Mouse (Mus musculus) hindbrain, embryonic 12.5 days (tissue): Measurements from ENCODE around the gene Phkb. TPM values are rescaled to one million over a fixed set of nuclear protein-coding genes. Genes with fewer than 3 reads are reported as not detected.

Experiments
- ATAC-seq: fragments of 200-750 bp; cut with Nextera tagmentation; 2 replicates; pipeline ENCODE4 v1.8.0; 2017; ENCODE audit warnings: moderate TSS enrichment; ENCODE audit not compliant: low FRiP score
- H3K27ac ChIP-seq: fragments of 300-500 bp; sonication (generic); 2 replicates; pipeline ENCODE4 v1.5.1; 2016; ENCODE audit warnings: mild to moderate bottlenecking
- H3K27me3 ChIP-seq: fragments of 300-500 bp; sonication (generic); 2 replicates; pipeline ENCODE4 v1.6.1; 2016; ENCODE audit warnings: mild to moderate bottlenecking
- H3K36me3 ChIP-seq: fragments of 300-500 bp; sonication (generic); 2 replicates; pipeline ENCODE4 v1.6.1; 2016; ENCODE audit warnings: mild to moderate bottlenecking
- H3K4me1 ChIP-seq: fragments of 300-500 bp; sonication (generic); 2 replicates; pipeline ENCODE4 v1.6.1; 2016
- H3K4me2 ChIP-seq: fragments of 300-500 bp; sonication (generic); replicated peaks from 2 replicates; pipeline ENCODE4 v1.6.1; 2016; ENCODE audit warnings: mild to moderate bottlenecking
- H3K4me3 ChIP-seq: fragments of 300-500 bp; sonication (generic); 2 replicates; pipeline ENCODE4 v1.5.1; 2016; ENCODE audit warnings: mild to moderate bottlenecking
- H3K9ac ChIP-seq: fragments of 300-500 bp; sonication (generic); 2 replicates; pipeline ENCODE4 v1.6.1; 2016; ENCODE audit warnings: mild to moderate bottlenecking, moderate library complexity
- H3K9me3 ChIP-seq: fragments of 300-500 bp; sonication (generic); replicated peaks from 2 replicates; pipeline ENCODE4 v1.6.1; 2016; ENCODE audit warnings: mild to moderate bottlenecking
- WGBS: fragments of 180-500 bp; shearing (Covaris S2); methylation state at CpG from one replicate; pipeline ENCODE4 v1.1.7; 2016; 5-methylcytosine and 5-hydroxymethylcytosine counted together
- polyA plus RNA-seq: library from polyadenylated mRNA; unstranded; fragments of >200 nt; fragmentation: Nextera tagmentation; extraction: Ambion mirVana; gene quantifications from 2 replicates; pipeline ENCODE4 v1.2.1, GENCODE M21; 2016

Phkb gene
- polyA plus RNA-seq, 1 experiment from 2014 or later = 44.5 TPM

GRCm38 (mm10) chr8:86050882-86051281 is 210.1 kb downstream of the Phkb start:
- Histone ChIP-seq H3K4me1 (no peaks in the 10 kb centered on the region), H3K9ac (no peak overlapping the region), H3K4me3 (no peak overlapping the region), H3K9me3 (no peaks in the 10 kb centered on the region), H3K36me3 (no peaks in the 10 kb centered on the region), H3K27me3 (no peaks in the 10 kb centered on the region), H3K4me2 (no peak overlapping the region), H3K27ac (no peak overlapping the region)
- WGBS = 82% methylated on average over 3 of the region's 3 CpGs
- no peak for ATAC-seq

DNA sequence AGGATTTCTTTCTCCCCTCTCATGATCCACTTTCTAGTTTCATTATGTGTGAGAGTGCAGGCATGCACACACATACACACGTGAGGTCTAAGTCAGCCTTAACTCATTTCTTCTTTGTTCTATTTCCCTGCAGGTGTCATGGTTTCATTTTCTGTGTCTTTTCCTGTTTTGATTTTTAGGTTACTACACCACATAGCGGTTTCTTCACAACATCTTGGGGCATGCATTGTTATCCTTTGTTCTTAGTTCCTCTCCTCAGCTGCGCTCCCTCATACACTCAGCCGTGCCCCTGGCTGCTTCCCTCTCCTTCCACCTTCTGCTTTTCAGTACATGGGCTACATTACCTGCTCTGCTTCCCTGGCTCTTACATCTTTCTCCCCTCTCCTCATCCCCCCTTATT is 211.2 kb downstream of the Phkb start:
- WGBS = 89% methylated on average over 4 of the region's 4 CpGs
- ATAC-seq = no peak
- Histone ChIP-seq H3K9me3 (no peaks in the 10 kb centered on the region), H3K4me2 (no peak overlapping the region), H3K27me3 (no peaks in the 10 kb centered on the region), H3K4me3 (no peak overlapping the region), H3K36me3 (peaks cover 5% of the 10 kb centered on the region), H3K9ac (no peak overlapping the region), H3K4me1 (no peaks in the 10 kb centered on the region), H3K27ac (no peak overlapping the region)

DNA sequence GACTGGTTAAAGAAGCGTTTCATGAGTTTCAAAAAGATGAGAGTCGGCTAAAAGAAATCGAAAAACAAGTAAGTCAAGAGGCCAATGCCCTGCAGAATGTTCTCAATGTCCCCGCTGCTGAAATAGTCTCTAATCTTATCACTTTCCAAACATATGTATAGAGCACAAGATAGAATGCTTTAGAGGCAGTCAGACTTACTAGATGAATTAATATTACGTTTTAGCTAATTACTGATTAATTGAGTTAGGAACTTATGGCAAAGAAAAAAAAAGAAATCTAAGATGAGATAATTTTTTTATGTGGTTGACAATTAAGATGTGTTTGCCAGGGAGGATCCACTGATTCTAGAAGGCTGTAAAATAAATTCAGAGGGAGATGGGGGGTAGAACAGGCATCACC is 217.9 kb downstream of the Phkb start:
- Histone ChIP-seq H3K4me2 (no peak overlapping the region), H3K36me3 (peaks cover 13% of the 10 kb centered on the region), H3K27ac (no peak overlapping the region), H3K9me3 (no peaks in the 10 kb centered on the region), H3K9ac (no peak overlapping the region), H3K27me3 (no peaks in the 10 kb centered on the region), H3K4me1 (no peaks in the 10 kb centered on the region), H3K4me3 (no peak overlapping the region)
- no peak for ATAC-seq
- 91% methylated on average over 5 of the region's 5 CpGs for WGBS

DNA sequence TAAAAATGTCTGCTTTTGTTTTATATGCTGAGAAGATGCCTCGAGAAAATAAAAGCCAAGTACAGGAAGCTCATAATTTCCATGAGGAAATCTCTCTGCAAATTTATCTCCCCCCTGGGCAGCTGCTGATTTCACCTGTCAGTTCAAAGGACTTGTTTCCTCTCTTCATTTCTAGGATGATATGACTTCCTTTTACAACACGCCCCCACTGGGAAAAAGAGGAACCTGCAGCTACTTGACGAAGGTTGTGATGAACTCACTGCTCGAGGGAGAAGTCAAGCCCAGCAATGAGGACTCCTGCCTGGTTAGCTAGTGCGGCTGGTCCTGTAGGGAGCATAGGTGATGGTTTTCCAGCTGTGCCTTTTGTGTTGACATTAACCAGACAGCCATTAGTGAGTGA is 218.4 kb downstream of the Phkb start:
- H3K36me3 ChIP-seq = peaks cover 13% of the 10 kb centered on the region
- no peak overlapping the region for H3K4me3 ChIP-seq
- ATAC-seq = no peak
- no peaks in the 10 kb centered on the region for H3K27me3 ChIP-seq
- H3K9ac ChIP-seq = no peak overlapping the region
- no peaks in the 10 kb centered on the region for H3K4me1 ChIP-seq
- no peak overlapping the region for H3K27ac ChIP-seq
- H3K9me3 ChIP-seq = no peaks in the 10 kb centered on the region
- H3K4me2 ChIP-seq = no peak overlapping the region
- WGBS = 77% methylated on average over 5 of the region's 5 CpGs

- Histone ChIP-seq H3K36me3 (no peaks in the 10 kb centered on the region), H3K27me3 (no peaks in the 10 kb centered on the region), H3K9me3 (no peaks in the 10 kb centered on the region), H3K4me3 (no peak overlapping the region), H3K4me1 (no peaks in the 10 kb centered on the region), H3K27ac (no peak overlapping the region), H3K4me2 (no peak overlapping the region), H3K9ac (no peak overlapping the region)
- WGBS = 98% methylated on average over 2 of the region's 2 CpGs
- ATAC-seq = no peak
Observed at GRCm38 (mm10) chr8:86063411-86063810, 222.7 kb downstream of the Phkb start.

- no peak for ATAC-seq
- H3K9ac ChIP-seq = no peak overlapping the region
- WGBS = 86% methylated on average over 1 of the region's 1 CpGs
- H3K4me2 ChIP-seq = no peak overlapping the region
- no peaks in the 10 kb centered on the region for H3K27me3 ChIP-seq
- no peak overlapping the region for H3K4me3 ChIP-seq
- H3K36me3 ChIP-seq = no peaks in the 10 kb centered on the region
- H3K9me3 ChIP-seq = no peaks in the 10 kb centered on the region
- H3K4me1 ChIP-seq = no peaks in the 10 kb centered on the region
- no peak overlapping the region for H3K27ac ChIP-seq
Observed at GRCm38 (mm10) chr8:86079433-86079832, 238.7 kb downstream of the Phkb start.

GRCm38 (mm10) chr8:86083346-86083745 is 242.6 kb downstream of the Phkb start:
- no peak overlapping the region for H3K4me2 ChIP-seq
- H3K9ac ChIP-seq = no peak overlapping the region
- H3K36me3 ChIP-seq = no peaks in the 10 kb centered on the region
- no peak overlapping the region for H3K27ac ChIP-seq
- no peaks in the 10 kb centered on the region for H3K9me3 ChIP-seq
- H3K4me3 ChIP-seq = no peak overlapping the region
- 61% methylated on average over 4 of the region's 4 CpGs for WGBS
- H3K4me1 ChIP-seq = no peaks in the 10 kb centered on the region
- ATAC-seq = no peak
- H3K27me3 ChIP-seq = no peaks in the 10 kb centered on the region

DNA sequence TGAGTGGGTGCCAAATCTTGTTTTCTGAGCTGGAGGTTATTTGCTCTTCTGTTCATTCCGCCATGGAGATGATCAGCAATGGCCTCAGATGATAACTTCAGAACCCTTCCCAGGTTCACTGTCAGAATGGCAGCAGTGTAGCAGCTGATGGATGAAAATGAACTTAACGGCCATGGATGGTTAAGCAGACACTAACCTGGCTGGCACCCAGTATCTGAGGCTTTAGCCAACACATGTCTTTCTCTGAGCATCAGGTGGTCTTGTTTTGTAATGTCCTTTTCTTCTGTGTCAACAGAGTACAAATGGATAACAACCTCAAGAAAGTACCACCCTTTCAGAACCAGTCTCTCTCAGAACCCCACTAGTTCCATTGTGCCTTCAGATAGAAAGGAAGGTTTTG is 246.0 kb downstream of the Phkb start:
- Histone ChIP-seq H3K27ac (no peak overlapping the region), H3K4me2 (no peak overlapping the region), H3K36me3 (no peaks in the 10 kb centered on the region), H3K4me1 (no peaks in the 10 kb centered on the region), H3K27me3 (no peaks in the 10 kb centered on the region), H3K4me3 (no peak overlapping the region), H3K9me3 (no peaks in the 10 kb centered on the region), H3K9ac (no peak overlapping the region)
- WGBS = 88% methylated on average over 2 of the region's 2 CpGs
- no peak for ATAC-seq

DNA sequence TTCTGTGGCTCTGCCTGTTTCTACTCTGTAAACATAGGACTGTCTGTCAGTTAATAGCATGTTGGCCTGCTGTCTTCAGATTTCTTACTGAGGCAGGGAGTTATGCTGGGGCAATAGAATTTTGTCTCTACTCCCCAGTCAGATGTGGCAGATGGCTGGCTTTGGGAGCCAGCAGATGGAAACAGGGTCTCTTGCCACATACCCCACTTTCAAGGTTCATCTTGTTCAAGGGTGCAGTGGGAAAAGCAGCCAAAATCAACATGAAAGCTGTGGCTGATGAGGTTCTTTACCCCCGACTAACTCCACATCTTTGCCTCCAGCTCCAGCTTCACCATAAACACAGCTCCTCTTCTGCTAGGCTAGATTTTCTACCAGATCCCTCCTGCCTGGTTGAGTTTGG is 246.7 kb downstream of the Phkb start:
- 90% methylated on average over 1 of the region's 1 CpGs for WGBS
- H3K4me1 ChIP-seq = no peaks in the 10 kb centered on the region
- no peaks in the 10 kb centered on the region for H3K9me3 ChIP-seq
- no peak overlapping the region for H3K9ac ChIP-seq
- H3K4me2 ChIP-seq = no peak overlapping the region
- H3K27me3 ChIP-seq = no peaks in the 10 kb centered on the region
- H3K4me3 ChIP-seq = no peak overlapping the region
- no peak overlapping the region for H3K27ac ChIP-seq
- no peaks in the 10 kb centered on the region for H3K36me3 ChIP-seq
- ATAC-seq = no peak

DNA sequence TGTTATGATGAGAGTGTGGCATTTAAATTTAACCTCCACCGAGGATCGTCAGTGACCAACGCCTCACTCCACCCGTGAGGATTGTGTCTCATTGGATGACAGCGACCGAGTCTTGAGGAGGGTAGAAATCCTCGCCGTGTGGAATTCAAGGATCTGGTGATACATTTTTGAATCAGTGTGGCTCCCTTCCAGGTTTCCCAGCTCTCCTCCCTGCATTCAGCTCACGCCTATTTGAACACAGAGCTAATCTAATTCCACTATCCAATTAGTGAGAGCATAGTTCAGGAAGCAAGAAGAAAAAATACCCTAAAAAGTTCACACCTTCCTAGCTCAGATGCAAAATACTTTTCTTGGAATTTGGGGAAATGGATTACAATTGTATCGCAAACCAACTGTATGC is 249.9 kb downstream of the Phkb start:
- no peaks in the 10 kb centered on the region for H3K27me3 ChIP-seq
- 90% methylated on average over 10 of the region's 10 CpGs for WGBS
- H3K4me3 ChIP-seq = no peak overlapping the region
- H3K9ac ChIP-seq = no peak overlapping the region
- no peaks in the 10 kb centered on the region for H3K36me3 ChIP-seq
- no peak overlapping the region for H3K27ac ChIP-seq
- H3K4me1 ChIP-seq = no peaks in the 10 kb centered on the region
- H3K4me2 ChIP-seq = no peak overlapping the region
- no peak for ATAC-seq
- no peaks in the 10 kb centered on the region for H3K9me3 ChIP-seq

Other genes with a start within 250 kb of the Phkb start
- gene Neto2, start 140.0 kb upstream of the Phkb start, polyA plus RNA-seq = 43.0 and 47.6 TPM in 2 replicates
- gene Itfg1, start within 50 bp of the Phkb start, polyA plus RNA-seq = 126 and 133 TPM in 2 replicates